Mouse (Mus musculus): Measurements from ENCODE around the gene 5830473C10Rik.
"Not testable (repeated sequence)": the region's sequence is repeated elsewhere in the genome, so short reads cannot be mapped to it uniquely, and the experiment has no call there.

Gene 5830473C10Rik

DNA sequence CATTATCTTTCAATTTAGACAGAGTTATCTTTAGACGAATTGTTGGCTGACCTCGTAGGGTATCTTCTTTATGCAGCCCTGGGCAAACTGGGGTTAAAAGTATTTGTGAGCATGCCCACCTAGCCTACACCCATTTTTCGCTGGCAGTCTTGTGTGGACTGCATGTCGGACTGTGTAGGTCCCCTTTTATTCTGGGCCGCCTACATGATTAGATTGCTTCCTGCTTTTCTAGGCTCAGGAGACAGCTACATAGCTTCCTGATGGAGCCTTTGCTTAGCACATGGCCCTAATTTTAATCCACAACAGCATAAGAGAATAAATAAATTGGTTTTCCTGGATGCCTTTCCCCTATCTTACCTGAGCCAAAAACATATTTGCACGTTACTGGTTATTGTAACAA lies 35.2 kb downstream of the 5830473C10Rik start:
- no peak for DNase-seq

DNA sequence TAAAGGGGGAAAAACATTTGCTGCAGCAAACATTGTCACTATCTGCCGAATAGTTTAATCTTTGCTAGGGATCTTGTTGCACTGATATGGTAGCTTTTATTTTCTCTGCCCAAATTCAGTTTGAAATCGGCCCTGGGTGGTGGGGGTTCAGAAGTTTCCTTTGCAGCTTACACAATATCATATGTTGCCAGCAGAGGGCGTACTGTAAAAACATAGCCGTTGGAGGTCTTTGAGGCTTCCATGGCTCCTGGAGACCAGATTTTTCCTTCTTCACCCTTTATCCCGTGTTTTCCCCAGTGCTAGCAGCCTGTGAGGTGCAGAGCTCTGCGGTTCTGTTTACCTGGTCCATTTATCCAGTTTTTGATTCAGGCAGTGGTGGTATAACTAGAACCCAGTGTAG lies 40.6 kb downstream of the 5830473C10Rik start:
- peak; percentile 19 for DNase-seq

- DNase-seq: no peak
Observed at GRCm38 (mm10) chr5:90603407-90603923, 42.6 kb downstream of the 5830473C10Rik start.

- DNase-seq: no peak
Observed at GRCm38 (mm10) chr5:90608906-90609305, 48.0 kb downstream of the 5830473C10Rik start.

DNA sequence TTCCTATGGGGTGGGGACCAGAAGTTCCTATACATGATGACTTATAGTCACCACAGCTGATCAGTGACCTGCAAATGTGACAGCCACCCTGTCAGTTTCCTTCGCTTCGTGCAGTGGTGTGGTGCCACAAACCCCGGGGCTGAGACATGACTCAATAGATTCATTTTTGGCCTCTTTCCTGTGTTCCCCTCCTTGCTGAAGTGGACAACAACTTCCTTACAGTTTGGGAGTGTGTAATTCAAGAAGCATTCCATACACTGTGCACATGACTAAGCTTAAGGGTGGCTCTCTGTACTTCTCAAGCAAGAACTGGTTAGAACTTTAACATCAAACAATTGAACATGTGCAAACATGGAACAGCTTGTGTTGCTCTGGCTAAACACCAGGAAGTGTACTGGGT lies 50.5 kb downstream of the 5830473C10Rik start:
- no peak for DNase-seq

DNA sequence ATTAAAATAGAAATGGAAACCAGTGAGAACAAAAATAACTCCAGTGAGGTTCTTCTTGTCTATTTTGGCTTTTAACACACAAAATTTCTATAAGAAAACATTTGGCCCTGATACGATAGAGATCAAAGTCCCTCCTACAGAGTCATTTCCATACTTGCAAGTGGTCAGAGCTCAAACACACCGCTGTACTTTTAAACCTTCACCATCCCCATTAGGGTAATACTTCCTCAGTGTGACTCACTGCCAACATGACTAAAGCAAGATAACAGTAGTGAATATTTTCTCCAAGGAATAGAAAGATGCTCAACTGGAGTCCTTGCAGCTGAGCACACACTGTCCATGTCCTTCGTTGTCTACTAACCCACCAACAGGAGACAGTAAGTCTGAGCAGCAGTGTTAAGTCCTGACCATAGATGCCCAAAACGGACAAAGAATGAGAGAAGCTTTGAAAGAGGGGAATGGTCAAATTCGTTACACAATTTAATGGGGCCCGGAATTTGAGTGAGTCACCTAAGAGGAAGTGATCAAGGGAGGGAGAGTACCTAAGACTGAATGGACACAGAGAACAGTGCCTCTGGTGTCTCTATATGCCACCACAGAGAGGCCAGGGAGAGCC lies 51.2 kb downstream of the 5830473C10Rik start:
- DNase-seq: no peak

DNA sequence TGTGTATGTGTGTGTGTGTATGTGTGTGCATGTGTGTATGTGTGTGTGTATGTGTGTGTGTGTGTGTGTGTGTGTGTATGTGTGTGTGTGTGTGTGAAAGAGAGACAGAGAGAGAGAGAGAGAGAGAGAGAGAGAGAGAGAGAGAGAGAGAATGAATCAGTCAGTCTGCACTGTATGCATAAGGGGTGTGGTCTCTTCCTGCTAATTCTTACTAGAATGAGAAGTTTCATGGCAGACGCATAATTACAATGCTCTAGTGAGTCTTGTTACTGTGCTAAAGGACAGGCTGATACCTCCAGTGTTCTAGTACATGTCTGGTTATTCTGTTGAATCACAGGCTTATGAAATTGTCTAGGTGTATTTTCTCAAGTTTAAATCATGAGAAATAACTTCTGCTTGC lies 51.8 kb downstream of the 5830473C10Rik start:
- DNase-seq: not testable (repeated sequence)

GRCm38 (mm10) chr5:90617859-90618258 lies 57.0 kb downstream of the 5830473C10Rik start:
- no peak for DNase-seq

GRCm38 (mm10) chr5:90621316-90621715 lies 60.4 kb downstream of the 5830473C10Rik start:
- DNase-seq: no peak

GRCm38 (mm10) chr5:90621726-90622125 lies 60.8 kb downstream of the 5830473C10Rik start:
- DNase-seq: no peak

GRCm38 (mm10) chr5:90623209-90623608 lies 62.3 kb downstream of the 5830473C10Rik start:
- DNase-seq: no peak

DNA sequence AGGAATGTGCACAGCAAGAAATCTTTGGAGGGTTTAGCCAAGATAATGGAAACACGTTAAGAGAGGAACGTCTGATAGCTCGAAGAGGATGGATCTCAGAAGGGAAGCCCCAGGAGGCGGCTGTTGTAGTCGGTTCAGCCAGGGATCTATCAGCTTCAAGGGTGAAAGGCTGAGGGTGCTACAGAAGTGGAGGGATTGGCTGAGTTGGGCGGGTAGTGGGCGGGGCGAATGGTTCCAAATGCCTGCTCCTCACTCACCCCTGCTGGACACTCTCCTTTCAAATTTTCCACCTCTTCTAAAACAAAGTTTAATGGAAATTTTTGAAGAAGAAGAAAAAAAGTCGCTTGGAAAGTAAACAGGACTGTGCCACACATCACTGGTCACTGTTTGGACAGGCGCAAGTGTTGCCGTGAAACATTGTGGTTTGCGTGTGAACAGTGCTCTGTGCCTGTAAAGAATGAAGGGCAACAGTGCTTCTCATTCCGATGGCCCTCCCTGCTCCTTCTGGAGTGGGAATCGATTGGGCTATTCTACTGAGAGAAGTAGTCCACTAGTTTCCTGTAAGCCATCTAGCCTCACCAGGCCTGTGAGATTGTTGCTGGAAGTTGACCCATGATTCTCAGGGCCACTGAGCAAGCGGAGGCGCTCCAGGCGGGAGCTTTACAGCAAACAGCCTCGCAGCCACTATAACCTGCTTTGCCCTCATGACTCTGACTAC lies 64.0 kb downstream of the 5830473C10Rik start:
- no peak for DNase-seq

DNA sequence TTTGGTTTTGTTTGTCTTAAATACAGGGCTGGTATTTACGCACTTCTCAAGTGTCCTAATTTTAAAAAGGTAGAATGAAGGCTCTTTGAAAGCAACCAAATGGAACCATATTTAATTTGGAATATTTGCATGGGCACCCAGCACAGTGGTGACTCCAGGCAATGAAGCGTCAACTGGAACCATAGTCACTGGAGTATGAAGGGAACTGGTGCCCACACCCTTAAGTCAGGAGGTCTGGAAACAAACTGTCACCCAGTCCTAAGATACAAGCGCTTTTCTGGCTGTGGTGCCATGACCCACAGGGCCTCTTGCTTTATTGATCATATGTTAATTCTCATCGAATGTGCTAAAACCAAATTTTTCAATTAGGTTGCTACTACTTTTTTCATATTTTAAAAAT lies 66.5 kb downstream of the 5830473C10Rik start:
- DNase-seq: no peak

DNA sequence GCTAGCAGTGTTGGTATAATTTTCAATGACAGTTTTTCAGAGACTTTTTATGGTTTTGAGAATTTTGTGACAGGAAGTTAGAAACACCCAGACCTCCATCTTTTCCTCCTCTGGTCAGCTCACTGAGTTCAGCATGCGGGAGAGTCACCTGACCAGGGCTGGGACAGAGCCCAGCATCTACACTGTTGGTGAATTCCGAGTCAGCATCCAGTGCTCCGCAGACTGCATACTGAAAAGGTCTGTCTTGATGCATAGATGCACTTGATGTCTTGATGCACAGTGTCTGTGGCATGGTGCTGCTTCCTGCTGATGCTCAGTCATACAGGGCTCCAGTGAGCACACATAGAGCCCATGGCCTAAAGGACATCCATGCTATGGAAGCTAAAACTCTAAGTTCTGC lies 67.1 kb downstream of the 5830473C10Rik start:
- DNase-seq: no peak

DNA sequence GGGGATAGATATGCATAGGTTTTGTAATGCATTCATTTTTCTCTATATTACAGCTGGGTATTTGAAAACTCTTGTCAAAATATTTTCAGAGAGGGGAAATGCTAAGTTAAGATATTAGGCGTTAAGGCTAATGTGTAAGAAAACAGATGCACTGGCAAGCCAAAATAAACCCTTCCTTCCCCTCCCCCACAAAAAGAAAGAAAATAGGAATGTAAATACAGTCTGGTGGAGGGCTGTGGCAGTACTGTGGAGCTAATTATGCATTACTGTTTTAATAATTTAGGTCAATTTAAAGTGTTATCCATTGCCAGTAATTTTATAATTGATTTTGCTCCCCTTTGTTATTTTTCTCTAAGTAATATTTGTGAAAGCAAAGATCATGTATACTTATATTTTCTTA lies 67.6 kb downstream of the 5830473C10Rik start:
- DNase-seq: no peak

- no peak for DNase-seq
Observed at GRCm38 (mm10) chr5:90634885-90635284, 74.0 kb downstream of the 5830473C10Rik start.

GRCm38 (mm10) chr5:90640286-90641217 lies 79.6 kb downstream of the 5830473C10Rik start, which contains the start of gene Rassf6:
Gene Rassf6 (minus strand): TSS chr5:90640657.
- DNase-seq: peak; percentile 37

DNA sequence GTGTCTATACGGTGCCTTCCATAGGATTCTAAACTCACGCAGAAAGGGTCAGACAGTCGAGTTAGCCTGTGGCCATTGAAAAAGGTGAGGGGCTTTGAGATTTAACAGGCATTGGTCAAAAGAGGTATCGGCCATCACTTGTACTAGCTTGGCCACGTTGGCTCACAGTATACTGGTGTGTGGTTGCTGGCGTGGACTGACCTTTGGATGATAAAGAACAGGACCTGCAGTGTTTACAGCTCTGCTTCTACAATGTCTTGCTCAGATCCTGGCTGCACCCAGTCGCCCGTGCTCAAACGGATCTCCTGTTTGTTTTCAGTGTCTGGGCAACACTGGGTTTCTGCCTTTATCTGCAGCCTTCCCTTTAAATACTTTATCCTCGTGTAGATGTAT lies 80.3 kb downstream of the 5830473C10Rik start:
- DNase-seq: no peak

- no peak for DNase-seq
Observed at GRCm38 (mm10) chr5:90645579-90645978, 84.7 kb downstream of the 5830473C10Rik start.

DNA sequence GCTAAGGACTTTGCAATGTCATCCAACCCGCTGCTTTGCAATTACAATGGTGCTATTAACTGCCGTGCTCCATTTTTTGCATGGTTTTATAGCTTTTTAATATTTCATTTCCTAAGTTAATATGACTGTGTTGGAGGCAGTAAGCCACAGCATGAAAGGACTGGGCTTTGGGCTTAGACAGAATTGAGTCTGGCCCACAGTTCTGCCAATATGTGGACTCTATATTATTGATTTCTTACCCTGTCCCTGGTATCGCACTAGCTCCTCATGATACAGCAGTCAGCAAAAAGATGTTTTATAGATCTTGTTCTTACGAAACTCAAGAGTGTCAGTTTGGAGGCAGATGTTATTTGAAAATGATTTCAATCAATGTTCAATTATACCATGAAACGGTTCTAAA lies 85.5 kb downstream of the 5830473C10Rik start:
- DNase-seq: no peak
